Mouse (Mus musculus): ENCODE measurements at regions not wholly inside any gene's neighbourhood (a gene's known extent, or its start where the extent isn't known, plus 50 kb on each side); places are given as distances from the start of the nearest gene placed in this dataset.

DNA sequence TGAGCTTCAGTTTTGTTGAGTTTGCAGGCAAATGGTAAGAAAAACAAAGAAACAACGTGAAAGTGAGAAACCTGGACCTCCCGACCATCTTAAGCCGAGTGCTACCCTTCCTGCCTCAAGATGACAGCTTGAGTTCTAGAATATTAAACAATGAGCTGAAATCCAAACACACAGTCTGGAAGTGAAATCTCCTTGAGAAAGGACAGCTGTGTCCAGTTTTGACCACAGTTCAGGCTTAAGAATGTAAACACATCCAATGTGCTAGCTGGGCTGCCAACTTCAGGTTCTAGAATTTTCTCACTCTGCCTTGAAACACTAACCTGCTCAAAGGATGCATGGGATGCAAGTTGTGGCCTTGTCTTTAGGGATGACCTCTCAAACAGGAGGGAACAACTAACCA is 363.4 kb upstream of the Slc24a2 start:
- no peaks in the 10 kb centered on the region for H3K36me3 ChIP-seq (ENCODE audit: control insufficient read depth, insufficient read depth, low read length, poor library complexity, severe bottlenecking)
- DNase-seq (ENCODE audit: low read depth, low spot score): no peak
- no peak overlapping the region for H3K4me3 ChIP-seq (ENCODE audit: insufficient read depth in 1 of 2, low read depth in 1 of 2, low read length in 2 of 2, poor library complexity in 1 of 2, severe bottlenecking in 1 of 2)
- H3K9ac ChIP-seq (ENCODE audit: insufficient read depth, low read depth, low read length, poor library complexity, severe bottlenecking): no peak overlapping the region
- no peaks in the 10 kb centered on the region for H3K4me1 ChIP-seq (ENCODE audit: control insufficient read depth in 2 of 2, insufficient read depth in 2 of 2, low read length in 2 of 2, poor library complexity in 1 of 2)
- no peak for TF ChIP-seq ZC3H11A (IDR thresholded peaks at IDR 0.05; ENCODE audit: borderline replicate concordance, low read depth, low read length)
- TF ChIP-seq MAFK (IDR thresholded peaks at IDR 0.05; ENCODE audit: insufficient read depth, low read depth, low read length): no peak
- TF ChIP-seq ZNF384 (IDR thresholded peaks at IDR 0.05; ENCODE audit: low read depth, low read length): no peak
- TF ChIP-seq HCFC1 (IDR thresholded peaks at IDR 0.05; ENCODE audit: borderline replicate concordance, insufficient read depth, low read length): no peak
- TF ChIP-seq CHD2 (IDR thresholded peaks at IDR 0.05; ENCODE audit: low read depth, low read length): no peak
- in situ Hi-C loops (cut with MboI; ENCODE audit: low sequenced_read_pairs in 2 of 2, unreplicated experiment in 2 of 2): no loop called here
- H3K27ac ChIP-seq (ENCODE audit: insufficient read depth, low read depth, low read length, poor library complexity, severe bottlenecking): no peak overlapping the region
- no peaks in the 10 kb centered on the region for H3K9me3 ChIP-seq (ENCODE audit: control insufficient read depth, insufficient read depth, low read depth, low read length)

GRCm38 (mm10) chr4:87590797-87591196 is 360.5 kb upstream of the Slc24a2 start:
- no peak overlapping the region for H3K27ac ChIP-seq (ENCODE audit: insufficient read depth, low read depth, low read length, poor library complexity, severe bottlenecking)
- H3K9ac ChIP-seq (ENCODE audit: insufficient read depth, low read depth, low read length, poor library complexity, severe bottlenecking): no peak overlapping the region
- no peak overlapping the region for H3K4me3 ChIP-seq (ENCODE audit: insufficient read depth in 1 of 2, low read depth in 1 of 2, low read length in 2 of 2, poor library complexity in 1 of 2, severe bottlenecking in 1 of 2)
- no peaks in the 10 kb centered on the region for H3K36me3 ChIP-seq (ENCODE audit: control insufficient read depth, insufficient read depth, low read length, poor library complexity, severe bottlenecking)
- in situ Hi-C loops (cut with MboI; ENCODE audit: low sequenced_read_pairs in 2 of 2, unreplicated experiment in 2 of 2): no loop called here
- no peak for DNase-seq (ENCODE audit: low read depth, low spot score)
- H3K4me1 ChIP-seq (ENCODE audit: control insufficient read depth in 2 of 2, insufficient read depth in 2 of 2, low read length in 2 of 2, poor library complexity in 1 of 2): no peaks in the 10 kb centered on the region
- H3K9me3 ChIP-seq (ENCODE audit: control insufficient read depth, insufficient read depth, low read depth, low read length): no peaks in the 10 kb centered on the region
- TF ChIP-seq ZNF384 (IDR thresholded peaks at IDR 0.05; ENCODE audit: low read depth, low read length) (no peak), HCFC1 (IDR thresholded peaks at IDR 0.05; ENCODE audit: borderline replicate concordance, insufficient read depth, low read length) (no peak), MAFK (IDR thresholded peaks at IDR 0.05; ENCODE audit: insufficient read depth, low read depth, low read length) (no peak)

- Histone ChIP-seq H3K27ac (ENCODE audit: insufficient read depth, low read depth, low read length, poor library complexity, severe bottlenecking) (no peak overlapping the region), H3K4me3 (ENCODE audit: insufficient read depth in 1 of 2, low read depth in 1 of 2, low read length in 2 of 2, poor library complexity in 1 of 2, severe bottlenecking in 1 of 2) (no peak overlapping the region), H3K9ac (ENCODE audit: insufficient read depth, low read depth, low read length, poor library complexity, severe bottlenecking) (no peak overlapping the region), H3K9me3 (ENCODE audit: control insufficient read depth, insufficient read depth, low read depth, low read length) (no peaks in the 10 kb centered on the region), H3K4me1 (ENCODE audit: control insufficient read depth in 2 of 2, insufficient read depth in 2 of 2, low read length in 2 of 2, poor library complexity in 1 of 2) (no peaks in the 10 kb centered on the region), H3K36me3 (ENCODE audit: control insufficient read depth, insufficient read depth, low read length, poor library complexity, severe bottlenecking) (no peaks in the 10 kb centered on the region)
- in situ Hi-C loops (cut with MboI; ENCODE audit: low sequenced_read_pairs in 2 of 2, unreplicated experiment in 2 of 2): no loop called here
- DNase-seq (ENCODE audit: low read depth, low spot score): no peak
- TF ChIP-seq ZC3H11A (IDR thresholded peaks at IDR 0.05; ENCODE audit: borderline replicate concordance, low read depth, low read length) (no peak), MAFK (IDR thresholded peaks at IDR 0.05; ENCODE audit: insufficient read depth, low read depth, low read length) (no peak), ZNF384 (IDR thresholded peaks at IDR 0.05; ENCODE audit: low read depth, low read length) (no peak), CHD2 (IDR thresholded peaks at IDR 0.05; ENCODE audit: low read depth, low read length) (no peak), HCFC1 (IDR thresholded peaks at IDR 0.05; ENCODE audit: borderline replicate concordance, insufficient read depth, low read length) (no peak)
Observed at GRCm38 (mm10) chr4:87578164-87578563, 347.9 kb upstream of the Slc24a2 start.

- in situ Hi-C loops (cut with MboI; ENCODE audit: low sequenced_read_pairs in 2 of 2, unreplicated experiment in 2 of 2): no loop called here
- H3K9me3 ChIP-seq (ENCODE audit: control insufficient read depth, insufficient read depth, low read depth, low read length): no peaks in the 10 kb centered on the region
- no peak overlapping the region for H3K9ac ChIP-seq (ENCODE audit: insufficient read depth, low read depth, low read length, poor library complexity, severe bottlenecking)
Observed at GRCm38 (mm10) chr4:87570950-87571349, 340.7 kb upstream of the Slc24a2 start.

GRCm38 (mm10) chr4:87570470-87570891 is 340.2 kb upstream of the Slc24a2 start:
- no peak for DNase-seq (ENCODE audit: low read depth, low spot score)
- Histone ChIP-seq H3K4me3 (ENCODE audit: insufficient read depth in 1 of 2, low read depth in 1 of 2, low read length in 2 of 2, poor library complexity in 1 of 2, severe bottlenecking in 1 of 2) (no peak overlapping the region), H3K36me3 (ENCODE audit: control insufficient read depth, insufficient read depth, low read length, poor library complexity, severe bottlenecking) (no peaks in the 10 kb centered on the region), H3K4me1 (ENCODE audit: control insufficient read depth in 2 of 2, insufficient read depth in 2 of 2, low read length in 2 of 2, poor library complexity in 1 of 2) (no peaks in the 10 kb centered on the region), H3K9me3 (ENCODE audit: control insufficient read depth, insufficient read depth, low read depth, low read length) (no peaks in the 10 kb centered on the region), H3K9ac (ENCODE audit: insufficient read depth, low read depth, low read length, poor library complexity, severe bottlenecking) (no peak overlapping the region), H3K27ac (ENCODE audit: insufficient read depth, low read depth, low read length, poor library complexity, severe bottlenecking) (no peak overlapping the region)
- TF ChIP-seq HCFC1 (IDR thresholded peaks at IDR 0.05; ENCODE audit: borderline replicate concordance, insufficient read depth, low read length) (no peak), MAFK (IDR thresholded peaks at IDR 0.05; ENCODE audit: insufficient read depth, low read depth, low read length) (no peak), ZNF384 (IDR thresholded peaks at IDR 0.05; ENCODE audit: low read depth, low read length) (no peak), CHD2 (IDR thresholded peaks at IDR 0.05; ENCODE audit: low read depth, low read length) (no peak), ZC3H11A (IDR thresholded peaks at IDR 0.05; ENCODE audit: borderline replicate concordance, low read depth, low read length) (no peak)
- in situ Hi-C loops (cut with MboI; ENCODE audit: low sequenced_read_pairs in 2 of 2, unreplicated experiment in 2 of 2): no loop called here

More at GRCm38 (mm10) chr4:87570950-87571349, 340.7 kb upstream of the Slc24a2 start:
- no peak overlapping the region for H3K27ac ChIP-seq (ENCODE audit: insufficient read depth, low read depth, low read length, poor library complexity, severe bottlenecking)
- H3K4me3 ChIP-seq (ENCODE audit: insufficient read depth in 1 of 2, low read depth in 1 of 2, low read length in 2 of 2, poor library complexity in 1 of 2, severe bottlenecking in 1 of 2): no peak overlapping the region
- TF ChIP-seq MAFK (IDR thresholded peaks at IDR 0.05; ENCODE audit: insufficient read depth, low read depth, low read length) (no peak), ZNF384 (IDR thresholded peaks at IDR 0.05; ENCODE audit: low read depth, low read length) (no peak), HCFC1 (IDR thresholded peaks at IDR 0.05; ENCODE audit: borderline replicate concordance, insufficient read depth, low read length) (no peak), ZC3H11A (IDR thresholded peaks at IDR 0.05; ENCODE audit: borderline replicate concordance, low read depth, low read length) (no peak), CHD2 (IDR thresholded peaks at IDR 0.05; ENCODE audit: low read depth, low read length) (no peak)
- H3K4me1 ChIP-seq (ENCODE audit: control insufficient read depth in 2 of 2, insufficient read depth in 2 of 2, low read length in 2 of 2, poor library complexity in 1 of 2): no peaks in the 10 kb centered on the region
- DNase-seq (ENCODE audit: low read depth, low spot score): no peak
- H3K36me3 ChIP-seq (ENCODE audit: control insufficient read depth, insufficient read depth, low read length, poor library complexity, severe bottlenecking): no peaks in the 10 kb centered on the region
